Mouse (Mus musculus): Measurements from ENCODE around the gene Ctsk. TPM values are rescaled to one million over a fixed set of nuclear protein-coding genes. Genes with fewer than 3 reads are reported as not detected.

The Ctsk gene
- total and polyA plus RNA-seq, 3 experiments, result 0.08 to 0.10 TPM; not detected in 1

DNA sequence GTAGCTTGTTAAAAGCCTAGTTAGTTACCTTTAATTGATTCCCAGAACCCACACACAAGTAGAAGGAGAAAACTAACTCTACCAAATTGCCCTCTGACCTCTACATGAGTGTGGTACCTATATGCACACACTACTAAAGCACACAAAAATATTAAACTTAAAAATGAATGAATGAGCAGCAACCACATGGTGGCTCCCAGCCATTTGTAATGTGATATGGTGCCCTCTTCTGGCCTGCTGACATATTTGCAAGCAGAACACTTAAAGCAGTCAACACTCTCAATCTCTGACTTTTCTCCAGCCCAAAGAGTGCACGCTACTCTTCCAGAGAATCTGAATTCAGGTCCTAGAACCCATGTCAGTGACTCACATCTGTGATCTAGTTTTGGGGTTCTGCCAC, 48.6 kb upstream of the Ctsk start (continued):
- TF ChIP-seq MAX (IDR thresholded peaks at IDR 0.05; ENCODE audit: low read length) (peak; percentile 90), TBP (IDR thresholded peaks at IDR 0.05; ENCODE audit: low read depth, low read length) (no peak), GABPA (IDR thresholded peaks at IDR 0.05; ENCODE audit: low read depth, low read length) (no peak), SMC3 (IDR thresholded peaks at IDR 0.05; ENCODE audit: low read depth, low read length) (peak; percentile 98), RCOR1 (IDR thresholded peaks at IDR 0.05; ENCODE audit: low read depth, low read length) (no peak), NELFE (IDR thresholded peaks at IDR 0.05; ENCODE audit: low read depth, low read length) (no peak), CTCF (IDR thresholded peaks at IDR 0.05 in 2 of 3, conservative IDR thresholded peaks at IDR 0.05 in 1 of 3; ENCODE audit: control insufficient read depth in 1 of 3, insufficient read depth in 1 of 3, low read depth in 2 of 3, low read length in 3 of 3, poor library complexity in 1 of 3, severe bottlenecking in 1 of 3) (peak; percentile 92 to 99 (median 99)), UBTF (IDR thresholded peaks at IDR 0.05; ENCODE audit: borderline replicate concordance, insufficient read depth, low read depth, low read length) (no peak), ZNF384 (IDR thresholded peaks at IDR 0.05; ENCODE audit: low read depth, low read length) (peak; percentile 40; the same call in 1 of the 2 replicates), CHD1 (IDR thresholded peaks at IDR 0.05; ENCODE audit: low read depth, low read length) (0 out of 2 replicates have a peak, but pooled peaks have one; percentile 83), MYB (IDR thresholded peaks at IDR 0.05; ENCODE audit: low read depth, low read length) (no peak), SIN3A (IDR thresholded peaks at IDR 0.05; ENCODE audit: low read length) (peak; percentile 91), JUND (IDR thresholded peaks at IDR 0.05; ENCODE audit: low read depth, low read length) (no peak), HCFC1 (IDR thresholded peaks at IDR 0.05; ENCODE audit: low read depth, low read length) (no peak), USF1 (IDR thresholded peaks at IDR 0.05; ENCODE audit: low read depth, low read length) (0 out of 2 replicates have a peak, but pooled peaks have one; percentile 30), USF2 (IDR thresholded peaks at IDR 0.05; ENCODE audit: borderline replicate concordance in 1 of 2, insufficient read depth in 1 of 2, low read depth in 1 of 2, low read length in 2 of 2) (no peak), ELF1 (IDR thresholded peaks at IDR 0.05; ENCODE audit: low read depth, low read length) (no peak), MEF2A (IDR thresholded peaks at IDR 0.05; ENCODE audit: extremely low read depth, insufficient replicate concordance, low read depth, low read length, poor library complexity, severe bottlenecking) (no peak)

DNA sequence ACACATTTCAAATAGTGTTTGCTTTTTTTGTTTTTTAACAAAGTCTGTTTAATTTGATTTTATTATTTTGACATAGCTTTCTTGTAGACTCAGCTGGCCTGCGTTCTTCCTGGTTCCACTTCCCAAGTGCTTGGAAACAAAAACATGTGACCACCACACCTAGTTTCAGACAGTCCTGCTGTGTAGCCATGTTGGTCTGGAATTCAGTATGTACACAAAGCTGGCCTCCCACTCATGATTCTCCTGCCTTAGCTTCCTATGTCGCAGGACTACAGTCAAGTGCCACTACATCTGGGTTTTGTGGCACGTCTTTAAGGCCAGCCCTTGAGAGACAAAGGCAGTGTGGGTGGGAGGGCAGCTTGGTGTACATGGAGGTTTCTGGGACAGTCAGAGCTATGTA, 48.1 kb upstream of the Ctsk start:
- TF ChIP-seq CHD1 (IDR thresholded peaks at IDR 0.05; ENCODE audit: low read depth, low read length) (peak; percentile 45; the same call in 1 of the 2 replicates), HCFC1 (IDR thresholded peaks at IDR 0.05; ENCODE audit: low read depth, low read length) (no peak)
- Histone ChIP-seq H3K4me3 (ENCODE audit: control insufficient read depth in 1 of 2, insufficient read depth in 1 of 2, low read depth in 2 of 2, low read length in 2 of 2) (no peak overlapping the region), H3K4me1 (ENCODE audit: control insufficient read depth in 1 of 2, insufficient read depth in 2 of 2, low read length in 2 of 2) (peaks cover 0 to 6% of the 10 kb centered on the region in 2 experiments; a peak in 2 of 4 replicates), H3K36me3 (ENCODE audit: control insufficient read depth in 1 of 2, insufficient read depth in 2 of 2, low read length in 2 of 2) (peaks cover 5 to 43% of the 10 kb centered on the region in 2 experiments), H3K9ac (ENCODE audit: control insufficient read depth, low read depth, low read length, poor library complexity, severe bottlenecking) (no peak overlapping the region), H3K27me3 (ENCODE audit: control insufficient read depth in 1 of 2, insufficient read depth in 2 of 2, low read length in 2 of 2) (no peaks in the 10 kb centered on the region), H3K27ac (ENCODE audit: control insufficient read depth, low read depth, low read length) (no peak overlapping the region), H3K79me2 (ENCODE audit: control insufficient read depth, insufficient read depth, low read length, poor library complexity) (peaks cover 3% of the 10 kb centered on the region; the same call in 1 of the 2 replicates), H3K9me3 (replicated peaks; ENCODE audit: insufficient read depth, low read length) (no peaks in the 10 kb centered on the region)
- DNase-seq (ENCODE audit: low read depth, low spot score), result no peak

Measured in MEL (cell line).